Mouse (Mus musculus): Measurements from ENCODE around the gene Brms1.
"Not testable (repeated sequence)": the region's sequence is repeated elsewhere in the genome, so short reads cannot be mapped to it uniquely, and the experiment has no call there.

The Brms1 gene

GRCm38 (mm10) chr19:5040862-5041523 lies at the start of gene Brms1:
Gene Brms1 (plus strand): TSS chr19:5041354.
- DNase-seq: peak; percentile 86 to 90

DNA sequence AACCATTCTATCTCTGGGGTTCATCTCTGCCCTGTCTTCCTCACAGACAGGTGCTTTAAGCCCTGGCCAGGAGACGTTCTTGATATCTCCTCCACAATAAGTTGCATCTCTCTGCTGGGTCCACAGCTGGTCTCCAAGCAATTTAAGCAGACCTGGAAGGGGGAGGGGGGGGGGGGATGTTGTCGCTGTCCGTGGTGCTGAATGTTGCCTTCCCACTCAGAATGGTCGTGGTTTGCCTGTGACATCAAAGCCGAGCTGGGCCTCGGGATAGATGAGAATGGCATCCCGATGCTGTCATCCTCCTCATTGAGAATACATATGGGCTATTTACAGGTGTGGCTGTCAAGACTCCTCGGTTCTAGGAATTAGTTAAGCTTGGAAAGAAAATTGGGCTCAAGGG lies 48.8 kb upstream of the Brms1 start:
- no peak for DNase-seq

DNA sequence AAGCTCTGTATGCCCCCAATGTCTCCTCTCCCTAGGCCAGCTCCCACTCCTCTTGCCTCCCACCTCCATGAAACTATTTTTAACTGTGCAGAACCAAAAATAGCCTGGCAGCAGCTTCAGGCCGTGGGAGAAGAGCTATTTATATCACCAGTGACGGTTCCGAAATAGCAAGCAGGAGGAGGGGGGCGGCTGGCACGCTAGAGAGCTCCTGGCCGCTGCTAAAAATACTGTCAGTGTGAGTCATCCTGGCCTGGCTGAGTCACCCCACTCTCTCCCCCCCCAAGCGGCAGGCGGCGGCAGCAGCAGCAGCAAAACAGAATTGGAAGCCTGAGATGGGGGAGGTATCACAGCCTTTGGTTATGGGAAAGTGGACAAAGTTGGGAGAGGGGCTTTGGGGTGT lies 48.2 kb upstream of the Brms1 start:
- peak; percentile 87 to 92 for DNase-seq

DNA sequence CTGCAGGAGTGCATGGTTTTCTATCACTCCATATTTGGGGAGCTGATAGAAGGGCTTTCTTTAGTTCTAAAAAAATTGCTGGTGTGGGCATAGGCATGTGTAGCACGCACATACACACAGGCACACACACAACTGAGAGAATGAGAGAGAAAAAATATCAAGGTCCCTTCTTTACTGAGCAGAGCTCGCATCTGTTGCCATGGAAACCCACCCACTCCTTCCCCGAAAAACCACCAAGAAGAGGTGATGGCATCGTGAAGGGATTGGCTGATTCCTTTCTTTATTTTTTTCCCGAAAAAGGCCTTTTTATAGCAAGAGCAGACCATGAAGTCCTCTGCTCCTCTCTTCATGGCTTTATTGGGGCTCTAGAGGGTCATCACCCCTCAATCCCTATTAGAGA lies 47.1 kb upstream of the Brms1 start:
- DNase-seq: no peak

DNA sequence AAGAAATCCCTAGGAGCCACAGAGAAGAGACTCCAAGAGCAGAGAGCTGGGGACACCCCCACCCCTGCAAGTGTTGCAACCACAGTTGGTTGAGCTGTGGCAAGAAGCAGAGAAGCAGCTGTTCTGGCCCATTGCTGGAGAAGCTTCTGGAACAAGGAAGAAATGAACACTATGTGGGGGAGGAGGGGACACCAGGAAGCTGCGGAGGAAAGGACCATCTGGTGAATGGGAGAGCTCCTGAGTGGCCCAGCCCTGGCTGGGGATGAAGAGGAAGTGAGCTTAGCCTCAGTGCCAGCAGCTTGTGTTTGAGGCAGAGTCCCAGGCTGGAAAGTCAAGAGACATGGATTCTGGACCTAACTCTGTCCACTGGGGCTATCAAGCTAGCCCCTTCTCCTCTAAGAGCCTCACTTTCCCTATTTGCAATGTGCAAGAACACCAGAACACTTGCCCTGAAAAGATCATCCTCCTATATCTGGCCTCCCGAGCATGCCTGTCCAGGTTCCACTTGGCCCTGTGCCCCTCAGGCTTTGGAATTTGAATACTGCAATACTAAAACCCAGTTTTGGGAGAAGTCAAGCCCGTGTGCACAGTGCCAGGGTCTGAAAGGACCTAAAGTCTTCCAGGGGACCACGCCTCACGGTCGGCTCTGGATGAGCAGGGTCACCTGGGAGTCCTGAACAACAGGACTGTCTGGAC lies 41.6 kb upstream of the Brms1 start:
- DNase-seq: peak; percentile 34 to 38

DNA sequence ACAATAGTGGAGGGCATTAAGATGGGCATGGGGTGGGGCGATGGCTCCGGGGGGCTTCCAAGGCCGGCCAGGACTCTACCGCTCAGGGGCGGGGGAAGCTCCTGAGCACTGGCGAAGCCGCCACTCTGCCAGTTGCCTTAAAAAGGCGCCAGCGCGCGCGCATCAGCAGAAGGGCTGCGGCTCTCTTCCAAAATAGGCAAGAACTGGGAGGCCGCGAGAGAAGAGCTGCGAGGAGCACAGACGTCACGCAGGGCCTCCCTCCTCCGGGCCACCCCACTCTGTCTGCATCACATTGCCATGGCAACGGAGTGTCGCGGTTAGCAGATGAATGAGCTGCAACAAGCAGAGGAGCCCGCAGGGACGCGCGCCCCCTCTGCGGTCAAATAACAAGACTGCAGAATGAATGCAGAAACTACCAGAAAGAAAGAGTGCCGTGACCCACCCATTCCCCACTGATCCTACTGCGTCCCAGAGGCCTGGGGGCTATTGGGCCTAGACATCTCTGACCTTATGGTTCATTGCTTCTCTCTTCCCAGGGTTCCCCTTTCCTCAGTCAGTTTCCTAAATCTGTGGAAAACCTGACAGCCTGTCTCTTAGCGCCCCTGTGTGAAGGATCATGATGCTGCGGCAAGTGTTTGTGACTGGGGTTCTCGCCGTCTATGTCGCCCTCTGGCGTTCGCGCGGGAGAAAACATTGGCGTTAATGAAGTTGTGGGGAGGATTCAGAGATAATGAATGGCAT lies 39.3 kb upstream of the Brms1 start:
- DNase-seq: peak; percentile 87 to 90

DNA sequence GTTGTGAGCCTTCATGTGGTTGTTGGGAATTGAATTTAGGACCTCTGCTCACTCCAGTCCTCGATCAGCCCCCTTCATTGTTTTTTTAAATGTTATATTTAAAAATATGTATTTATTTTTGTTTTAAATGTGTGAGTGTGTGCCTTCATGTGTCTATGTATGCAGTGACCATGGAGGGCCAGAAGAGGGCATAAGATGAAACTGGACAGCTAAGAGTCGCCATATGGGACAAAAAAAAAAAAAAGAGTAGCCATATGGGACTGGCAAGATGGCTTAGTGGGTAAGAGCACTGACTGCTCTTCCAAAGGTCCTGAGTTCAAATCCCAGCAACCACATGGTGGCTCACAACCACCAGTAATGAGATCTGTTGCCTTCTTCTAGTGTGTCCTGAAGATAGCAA lies 37.5 kb upstream of the Brms1 start:
- DNase-seq: not testable (repeated sequence)

- no peak for DNase-seq
Observed at GRCm38 (mm10) chr19:5004925-5005324, 36.2 kb upstream of the Brms1 start.

DNA sequence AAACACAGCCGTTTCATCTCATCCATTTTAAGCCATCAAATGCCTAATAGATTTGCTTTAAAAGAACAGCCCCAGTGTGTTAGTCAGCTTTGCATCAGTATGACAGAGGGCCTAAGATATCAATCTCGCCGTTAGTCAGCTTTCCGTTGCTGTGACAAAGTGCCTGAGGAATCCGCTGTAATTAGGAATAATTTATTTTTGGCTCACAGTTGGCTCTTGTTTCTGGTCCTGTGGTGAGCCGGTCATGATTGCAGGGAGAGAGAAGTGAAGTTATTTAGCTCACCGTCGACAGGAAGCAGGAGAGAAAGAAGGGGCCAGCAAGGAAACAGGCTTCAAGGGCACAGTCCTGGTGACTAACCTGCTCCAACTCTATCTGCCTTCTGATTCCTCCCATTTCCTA lies 28.0 kb upstream of the Brms1 start:
- no peak for DNase-seq

DNA sequence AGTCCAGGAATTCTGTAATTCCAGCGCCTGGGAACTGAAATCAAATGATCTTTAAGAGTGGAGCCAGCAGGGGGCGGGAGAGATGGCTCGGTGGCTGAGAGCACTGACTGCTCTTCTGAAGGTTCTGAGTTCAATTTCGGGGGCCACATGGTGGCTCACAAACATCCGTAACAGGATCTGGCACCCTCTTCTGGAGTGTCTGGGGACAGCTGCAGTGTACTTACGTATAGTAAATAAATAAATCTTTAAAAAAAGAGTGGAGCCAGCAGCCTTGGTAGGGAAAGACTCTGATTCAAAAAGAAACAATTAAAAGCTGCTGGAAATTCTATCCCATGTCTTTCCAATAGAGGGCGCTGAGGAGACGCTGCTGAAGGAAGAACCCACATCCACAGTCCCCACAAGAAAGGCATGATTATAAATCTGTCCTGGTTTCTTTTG lies 26.2 kb upstream of the Brms1 start:
- peak; percentile 41 to 45 for DNase-seq

DNA sequence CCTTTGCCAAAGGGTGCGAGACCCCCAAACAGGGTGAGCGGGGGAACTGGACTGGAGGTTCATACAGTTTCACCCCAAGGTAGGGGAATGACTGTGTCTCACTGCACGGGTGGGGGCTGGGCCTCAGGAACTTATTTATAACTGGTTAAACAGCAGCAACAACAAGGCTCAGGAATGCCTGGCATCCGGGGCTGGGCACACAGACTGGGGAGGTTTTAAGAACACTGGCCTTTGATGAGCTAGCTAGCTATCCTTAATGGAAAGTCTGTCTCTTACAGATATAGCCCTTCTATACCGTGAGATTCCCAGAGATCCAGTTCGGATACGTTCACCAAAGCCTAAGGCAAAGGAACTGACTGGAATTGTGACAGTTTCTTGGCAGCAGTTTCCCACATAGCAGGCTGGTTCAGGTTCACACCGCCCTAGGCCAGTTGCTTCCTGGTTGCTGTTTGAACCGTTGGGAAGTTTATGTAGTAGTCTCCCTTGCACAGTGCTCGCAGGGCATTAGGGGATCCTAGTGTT lies 24.9 kb upstream of the Brms1 start:
- DNase-seq: no peak

GRCm38 (mm10) chr19:5016782-5017181 lies 24.4 kb upstream of the Brms1 start:
- DNase-seq: peak; percentile 76 to 82

GRCm38 (mm10) chr19:5017611-5018010 lies 23.5 kb upstream of the Brms1 start:
- no peak for DNase-seq

DNA sequence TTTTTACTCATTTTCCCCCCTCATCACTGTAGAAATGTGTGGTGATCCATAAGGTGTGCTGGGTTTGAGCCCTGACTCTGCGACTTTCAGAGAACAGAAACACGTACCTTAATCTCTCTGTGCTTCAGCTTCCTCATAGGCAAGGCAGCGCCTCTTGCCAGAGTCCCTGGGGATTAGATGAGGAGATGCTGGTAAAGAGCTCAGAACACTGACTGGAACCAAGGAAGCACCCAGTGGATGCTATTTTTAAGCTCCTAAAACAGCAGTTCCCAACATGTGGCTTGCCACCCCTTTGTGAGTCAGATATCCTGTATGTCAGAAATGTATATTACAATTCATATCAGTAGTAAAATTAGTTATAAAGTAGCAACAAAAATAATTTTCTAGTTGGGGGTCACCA lies 23.0 kb upstream of the Brms1 start:
- no peak for DNase-seq

GRCm38 (mm10) chr19:5021416-5021815 lies 19.7 kb upstream of the Brms1 start:
- DNase-seq: no peak

GRCm38 (mm10) chr19:5023621-5024479 lies 17.3 kb upstream of the Brms1 start, which contains the start of gene Slc29a2:
Gene Slc29a2 (plus strand): TSS chr19:5023860.
- DNase-seq: peak; percentile 88 to 91

GRCm38 (mm10) chr19:5026111-5026510 lies 15.0 kb upstream of the Brms1 start:
- DNase-seq: no peak

- no peak for DNase-seq
Observed at GRCm38 (mm10) chr19:5032686-5033085, 8.5 kb upstream of the Brms1 start.

DNA sequence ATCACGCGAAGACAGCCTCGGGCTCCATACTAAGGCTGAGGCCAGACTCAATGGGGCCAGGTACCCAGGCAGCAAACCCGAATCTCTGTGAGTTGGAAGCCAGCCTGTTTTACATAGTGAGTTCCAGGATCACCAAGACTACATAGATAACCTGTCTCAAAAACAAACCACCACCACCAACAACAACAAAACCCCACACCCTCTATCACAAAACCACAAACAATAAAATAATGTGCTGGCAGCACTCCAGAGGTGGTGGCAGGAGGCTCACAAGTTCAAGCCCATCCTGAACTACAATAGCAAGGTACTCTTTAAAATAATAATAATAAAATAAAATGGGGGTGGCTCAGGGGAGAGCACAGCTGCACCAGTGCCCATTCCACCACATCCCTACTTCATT lies 4.6 kb upstream of the Brms1 start:
- no peak for DNase-seq

DNA sequence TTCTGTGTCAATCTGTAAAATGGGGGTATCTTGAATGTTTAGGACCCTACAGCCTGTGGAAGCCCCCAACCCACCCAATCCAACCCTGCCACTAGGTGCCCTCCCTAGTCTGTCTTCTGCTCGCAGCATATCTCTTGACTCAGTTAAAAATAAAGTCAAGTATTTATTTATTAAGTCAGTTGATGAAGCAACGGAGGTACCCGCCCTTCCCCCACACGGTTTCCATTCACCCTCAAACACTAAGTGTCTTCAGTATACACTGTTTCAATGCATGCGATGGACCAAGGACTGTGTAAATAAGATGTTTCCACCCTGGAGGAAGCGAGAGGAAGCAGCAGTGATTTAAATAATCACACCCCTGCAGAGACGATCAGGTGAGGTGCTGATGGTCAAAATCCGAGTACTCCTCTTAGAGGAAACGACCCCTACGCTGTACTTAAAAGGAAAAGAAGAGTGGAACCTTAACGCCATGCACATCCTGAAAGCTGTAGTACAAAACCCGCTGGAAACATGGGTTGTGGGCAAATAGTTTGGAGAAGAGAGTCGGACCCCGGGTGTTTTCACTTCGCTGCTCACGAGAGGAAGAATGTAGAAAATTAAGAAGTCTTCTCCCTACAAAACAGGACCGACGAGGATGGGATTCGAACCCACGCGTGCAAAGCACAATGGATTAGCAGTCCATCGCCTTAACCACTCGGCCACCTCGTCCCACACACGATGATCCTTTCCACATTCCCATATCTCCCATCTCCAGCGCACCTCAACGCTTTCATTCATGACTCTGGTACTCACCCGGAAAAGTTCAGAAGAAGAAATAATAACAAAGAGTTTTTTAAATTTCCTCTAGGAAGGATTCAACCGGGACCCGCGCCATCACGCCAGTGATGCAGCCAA lies 3.2 kb upstream of the Brms1 start:
- DNase-seq: peak; percentile 93 to 98

GRCm38 (mm10) chr19:5038709-5039156 lies 2.4 kb upstream of the Brms1 start, which contains the start of the genes B4gat1 and AC124502.3:
Gene B4gat1 (plus strand): TSS chr19:5038826.
Gene AC124502.3 (plus strand): TSS chr19:5038891.
- DNase-seq: peak; percentile 93 to 94
